Mouse (Mus musculus) lung, embryonic 16.5 days (tissue): Measurements from ENCODE around the gene Trp53. TPM values are rescaled to one million over a fixed set of nuclear protein-coding genes. Genes with fewer than 3 reads are reported as not detected.

Source experiments
- ATAC-seq: fragments of 200-750 bp; cut with Nextera tagmentation; 2 replicates; pipeline ENCODE4 v1.8.0; 2017; ENCODE audit warnings: low read depth, mild to moderate bottlenecking, moderate library complexity
- H3K27ac ChIP-seq: fragments of 300-500 bp; sonication (generic); 2 replicates; pipeline ENCODE4 v1.5.1; 2014; ENCODE audit warnings: mild to moderate bottlenecking, control low read depth, low read length
- H3K27me3 ChIP-seq: fragments of 300-500 bp; sonication (generic); 2 replicates; pipeline ENCODE4 v1.6.1; 2014; ENCODE audit warnings: low read depth, low read length, mixed read lengths; ENCODE audit not compliant: control insufficient read depth, insufficient read depth
- H3K36me3 ChIP-seq: fragments of 300-500 bp; sonication (generic); 2 replicates; pipeline ENCODE4 v1.6.1; 2014; ENCODE audit warnings: low read length; ENCODE audit not compliant: control insufficient read depth, insufficient read depth
- H3K4me1 ChIP-seq: fragments of 300-500 bp; sonication (generic); replicated peaks from 2 replicates; pipeline ENCODE4 v1.6.1; 2014; ENCODE audit warnings: low read length, mixed read lengths; ENCODE audit not compliant: control insufficient read depth, insufficient read depth
- H3K4me2 ChIP-seq: fragments of 300-500 bp; sonication (generic); 2 replicates; pipeline ENCODE4 v1.6.1; 2014; ENCODE audit warnings: low read depth, low read length, control low read depth
- H3K4me3 ChIP-seq: fragments of 300-500 bp; sonication (generic); 2 replicates; pipeline ENCODE4 v1.5.1; 2014; ENCODE audit warnings: mild to moderate bottlenecking, low read length, control low read depth
- H3K9ac ChIP-seq: fragments of 300-500 bp; sonication (generic); 2 replicates; pipeline ENCODE4 v1.6.1; 2014; ENCODE audit warnings: low read length, control low read depth
- H3K9me3 ChIP-seq: fragments of 300-500 bp; sonication (generic); 2 replicates; pipeline ENCODE4 v1.6.1; 2016; ENCODE audit warnings: low read length; ENCODE audit not compliant: control insufficient read depth
- WGBS: fragments of 180-500 bp; shearing (Covaris S2); extraction: QIAGEN DNeasy Blood & Tissue Kit; methylation state at CpG from one replicate; pipeline ENCODE4 v1.1.7; 2014; 5-methylcytosine and 5-hydroxymethylcytosine counted together
- polyA plus RNA-seq: library from polyadenylated mRNA; unstranded; fragments of >200 nt; fragmentation: Nextera tagmentation; extraction: Ambion mirVana; gene quantifications from 2 replicates; pipeline ENCODE4 v1.2.1, GENCODE M21; 2015

Trp53 gene
- polyA plus RNA-seq, 1 experiment from 2014 or later, result 154 TPM

DNA sequence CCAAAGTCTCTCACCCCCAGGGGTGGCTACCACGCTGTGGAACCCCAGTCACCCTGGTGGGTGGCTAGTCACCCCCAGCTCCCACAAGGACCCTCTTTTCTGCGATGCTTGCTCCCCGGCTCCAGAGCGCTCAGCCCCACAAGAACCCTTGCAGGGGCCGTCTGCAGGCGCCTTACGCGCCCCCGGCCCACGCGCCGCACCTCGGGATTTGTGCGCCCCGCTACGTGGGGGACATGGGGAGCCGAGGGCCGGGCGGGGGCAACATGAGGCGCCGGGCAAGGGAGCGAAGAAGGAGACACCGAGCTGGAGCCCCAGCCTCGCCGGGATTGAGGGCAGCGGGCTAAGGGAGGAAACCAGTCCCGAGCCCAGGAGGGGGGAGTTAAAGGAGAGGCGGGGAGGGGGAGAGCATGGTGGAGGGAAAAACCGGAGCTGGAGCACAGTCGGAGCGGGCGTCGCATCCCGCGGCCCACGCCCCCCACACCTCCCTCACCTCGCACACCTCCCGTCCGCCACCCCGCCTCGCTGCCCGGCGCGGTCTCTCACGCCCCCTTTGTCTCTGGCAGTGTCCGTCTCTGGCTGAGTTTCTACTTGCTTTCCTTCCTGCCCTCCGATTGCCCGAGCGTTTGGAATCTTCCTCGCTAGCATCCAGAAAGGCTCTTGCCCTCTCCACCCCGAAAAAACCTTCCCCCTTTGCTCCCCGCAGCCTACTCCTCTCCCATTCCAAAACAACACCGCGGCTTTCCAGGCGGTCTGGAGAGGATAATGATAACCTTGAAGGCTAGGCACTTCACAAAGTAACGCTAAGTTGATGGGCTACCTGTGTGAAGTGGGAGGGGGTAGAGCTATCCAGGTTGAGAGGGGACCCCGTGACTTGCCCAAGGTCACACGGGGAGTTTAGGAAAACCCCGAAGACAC lies 20.1 kb upstream of the Trp53 start, which contains the start of gene Efnb3:
TSS of gene Efnb3 (minus strand) at position 355 of the 915 bp plus-strand sequence.
- Histone ChIP-seq H3K4me3 (peak within 1 kb of the TSS; percentile 61), H3K9me3 (no peaks in the 10 kb centered on the region), H3K27me3 (no peaks in the 10 kb centered on the region), H3K9ac (peak within 1 kb of the TSS; percentile 78), H3K4me1 (peaks cover 15% of the 10 kb centered on the region), H3K36me3 (peaks cover 6% of the 10 kb centered on the region; the same call in 1 of the 2 replicates), H3K27ac (no peak within 1 kb of the TSS), H3K4me2 (peak within 1 kb of the TSS; percentile 99)
- peak; percentile 64 for ATAC-seq
- 1% methylated on average over 39 of the region's 59 CpGs for WGBS

DNA sequence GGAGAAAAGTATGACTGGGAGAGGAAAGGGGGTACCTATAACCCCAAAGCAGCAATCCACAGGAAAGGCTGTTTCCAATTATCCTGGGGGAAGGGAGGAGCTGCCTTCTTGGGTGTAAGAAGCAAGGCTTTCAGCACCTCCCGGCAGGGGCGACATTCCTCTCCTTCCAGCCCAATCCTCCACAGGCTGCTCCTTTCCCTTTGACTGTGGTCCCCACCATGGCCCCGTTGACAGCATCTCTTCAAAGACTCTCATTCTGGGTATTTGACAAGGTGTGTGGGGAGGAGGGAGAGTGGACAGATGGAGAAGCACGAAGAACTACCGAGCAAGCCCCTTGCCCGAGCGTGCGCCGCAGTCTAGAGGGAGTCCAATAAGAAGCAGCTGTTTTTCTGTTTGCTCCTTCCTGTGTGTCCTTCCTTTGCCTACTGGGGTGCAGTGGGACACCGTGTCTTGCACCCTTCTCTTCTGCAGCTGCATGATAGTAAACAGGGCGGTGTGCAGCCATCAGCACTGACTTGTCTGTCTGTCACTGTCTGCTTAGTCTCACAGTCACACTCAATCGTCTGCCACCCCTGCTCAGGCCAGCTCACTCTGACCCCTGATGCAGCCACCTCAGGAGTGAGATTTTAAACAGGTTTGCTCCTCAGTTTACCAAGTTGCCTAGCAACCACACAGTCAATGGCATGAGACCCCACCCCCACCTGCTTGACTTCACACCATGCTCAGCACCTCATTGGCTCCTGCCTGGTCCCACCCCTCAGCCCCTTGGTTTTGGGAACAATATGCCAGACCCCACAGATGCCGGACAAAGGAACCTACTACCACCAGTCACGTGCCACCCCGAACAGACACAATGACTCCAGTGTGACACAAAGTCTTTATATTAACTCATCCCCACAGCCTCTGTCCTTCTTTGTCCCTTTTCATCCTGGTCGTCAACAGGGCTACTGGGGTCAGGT lies 19.0 kb upstream of the Trp53 start:
- no peak; the same call in 1 of the 2 replicates for ATAC-seq
- Histone ChIP-seq H3K4me2 (no peak overlapping the region), H3K4me1 (peaks cover 15% of the 10 kb centered on the region), H3K27me3 (no peaks in the 10 kb centered on the region), H3K9me3 (no peaks in the 10 kb centered on the region), H3K27ac (no peak overlapping the region), H3K36me3 (peaks cover 6% of the 10 kb centered on the region; the same call in 1 of the 2 replicates), H3K4me3 (no peak overlapping the region), H3K9ac (no peak overlapping the region)
- WGBS, result 44% methylated on average over 16 of the region's 16 CpGs

DNA sequence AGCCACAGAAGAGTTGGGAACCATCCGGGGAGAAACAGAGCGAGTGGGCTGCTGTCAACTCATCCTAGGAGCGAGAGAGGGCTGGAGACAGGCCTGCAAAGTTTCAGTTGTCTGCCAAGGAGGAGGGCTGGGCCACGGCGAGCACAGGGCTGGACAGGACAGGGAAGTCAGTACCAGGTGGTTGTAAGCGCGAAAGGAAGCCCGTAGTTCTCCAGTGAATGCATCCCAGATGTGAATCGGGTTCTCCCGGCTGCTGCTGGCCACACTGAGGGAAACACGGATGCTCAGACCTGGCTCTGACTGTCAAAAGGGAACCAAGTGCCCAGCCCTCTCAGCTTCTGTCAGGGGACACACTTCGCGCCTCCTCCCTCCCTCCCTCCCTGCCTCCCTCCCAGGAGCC lies 16.8 kb upstream of the Trp53 start:
- Histone ChIP-seq H3K4me2 (no peak overlapping the region), H3K9me3 (no peaks in the 10 kb centered on the region), H3K9ac (no peak overlapping the region), H3K4me1 (peaks cover 15% of the 10 kb centered on the region), H3K36me3 (peaks cover 8% of the 10 kb centered on the region; the same call in 1 of the 2 replicates), H3K27ac (no peak overlapping the region), H3K4me3 (no peak overlapping the region), H3K27me3 (no peaks in the 10 kb centered on the region)
- ATAC-seq, result no peak
- 76% methylated on average over 13 of the region's 13 CpGs for WGBS

DNA sequence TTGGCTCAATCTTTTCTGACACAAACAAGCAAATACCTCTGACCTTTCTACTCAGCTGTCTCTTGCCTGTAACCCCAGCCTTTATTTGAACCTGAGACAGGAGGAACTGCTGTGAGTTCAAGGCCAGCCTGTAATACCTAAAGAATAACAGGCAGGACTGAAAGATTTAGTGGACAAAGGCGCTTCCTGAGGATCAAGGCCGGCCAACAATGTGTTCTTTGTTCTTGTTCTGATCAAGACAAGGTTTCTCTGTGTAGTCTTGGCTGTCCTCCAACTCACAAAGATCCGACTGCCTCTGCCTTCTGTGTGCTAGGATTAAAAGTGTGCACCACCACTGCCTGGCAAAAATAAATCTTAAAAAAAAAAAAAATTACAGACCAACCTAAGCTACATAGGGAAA lies 15.8 kb upstream of the Trp53 start:
- H3K4me3 ChIP-seq, result no peak overlapping the region
- H3K9me3 ChIP-seq, result no peaks in the 10 kb centered on the region
- no peak overlapping the region for H3K9ac ChIP-seq
- WGBS, result 48% methylated on average over 3 of the region's 3 CpGs
- H3K4me1 ChIP-seq, result peaks cover 6% of the 10 kb centered on the region
- H3K36me3 ChIP-seq, result peaks cover 8% of the 10 kb centered on the region; the same call in 1 of the 2 replicates
- H3K27ac ChIP-seq, result no peak overlapping the region
- H3K27me3 ChIP-seq, result no peaks in the 10 kb centered on the region
- ATAC-seq, result no peak
- H3K4me2 ChIP-seq, result no peak overlapping the region

DNA sequence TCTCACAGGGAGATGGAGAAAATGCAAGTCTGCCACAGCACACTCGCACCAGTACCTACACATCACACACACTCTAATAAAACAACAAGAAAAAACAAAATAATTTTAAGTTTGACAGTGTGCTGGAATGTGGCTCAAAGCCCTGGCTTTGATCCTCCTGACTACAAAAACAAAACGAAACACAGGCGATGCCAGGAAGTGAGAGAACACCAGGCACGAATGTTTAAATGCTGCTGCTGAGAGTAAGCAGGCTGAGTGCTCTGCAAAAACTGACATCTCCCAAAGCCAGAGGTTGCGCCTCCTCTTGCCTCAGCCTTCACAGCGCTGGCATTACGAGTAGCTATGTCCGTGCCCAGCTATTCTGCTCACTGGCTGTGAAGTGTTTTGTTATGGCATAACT lies 15.0 kb upstream of the Trp53 start:
- Histone ChIP-seq H3K4me1 (no peaks in the 10 kb centered on the region; the same call in 1 of the 2 replicates), H3K27ac (no peak overlapping the region), H3K9ac (no peak overlapping the region), H3K36me3 (peaks cover 14% of the 10 kb centered on the region; the same call in 1 of the 2 replicates), H3K4me3 (no peak overlapping the region), H3K4me2 (no peak overlapping the region), H3K27me3 (no peaks in the 10 kb centered on the region), H3K9me3 (no peaks in the 10 kb centered on the region)
- WGBS, result 45% methylated on average over 8 of the region's 8 CpGs
- peak; percentile 34; the same call in 1 of the 2 replicates for ATAC-seq

DNA sequence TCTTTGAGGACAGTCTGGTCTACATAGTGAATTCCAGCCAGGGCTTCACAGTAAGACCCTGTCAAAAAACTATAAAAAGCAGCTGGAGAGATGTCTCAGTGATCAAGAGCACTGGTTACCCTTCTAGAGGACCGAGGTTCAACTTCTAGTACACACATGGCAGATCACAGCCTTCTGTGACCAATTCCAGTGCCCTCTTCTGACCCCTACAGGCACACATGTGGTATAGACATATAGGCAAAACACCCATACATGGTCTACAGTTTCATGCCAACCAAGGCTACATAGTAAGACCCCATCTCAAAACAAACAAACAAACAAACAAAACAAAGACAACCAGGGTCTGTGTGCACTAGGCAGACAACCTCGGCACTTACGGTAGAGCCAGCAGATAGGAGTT lies 4.9 kb upstream of the Trp53 start:
- H3K9ac ChIP-seq, result no peak overlapping the region
- peaks cover 15% of the 10 kb centered on the region for H3K4me1 ChIP-seq
- H3K9me3 ChIP-seq, result no peaks in the 10 kb centered on the region
- WGBS, result 50% methylated on average over 3 of the region's 3 CpGs
- no peak overlapping the region for H3K4me3 ChIP-seq
- H3K27ac ChIP-seq, result no peak overlapping the region
- no peak overlapping the region for H3K4me2 ChIP-seq
- H3K27me3 ChIP-seq, result no peaks in the 10 kb centered on the region
- no peak for ATAC-seq
- H3K36me3 ChIP-seq, result peaks cover 9% of the 10 kb centered on the region

DNA sequence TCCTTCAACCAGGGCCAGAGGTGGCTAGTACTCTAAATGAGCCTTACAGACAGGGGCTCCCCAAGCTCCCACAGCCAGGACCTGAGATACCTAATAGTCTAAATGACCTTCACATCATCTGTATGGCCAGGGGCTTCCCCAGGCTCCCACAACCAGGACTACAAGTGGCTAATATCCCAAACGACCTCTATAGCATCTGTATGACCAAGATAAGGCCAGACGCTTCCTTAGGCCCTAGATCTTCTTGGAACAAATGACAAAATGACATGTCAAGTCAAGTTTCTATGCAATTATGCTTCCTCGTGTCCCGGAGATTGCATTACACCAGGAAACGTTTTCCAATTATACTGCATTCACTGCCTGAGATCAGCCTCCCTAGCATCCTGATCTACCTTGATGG lies 3.9 kb upstream of the Trp53 start:
- Histone ChIP-seq H3K9ac (no peak overlapping the region), H3K27ac (no peak overlapping the region), H3K9me3 (no peaks in the 10 kb centered on the region), H3K4me2 (no peak overlapping the region), H3K4me1 (peaks cover 15% of the 10 kb centered on the region), H3K36me3 (no peaks in the 10 kb centered on the region), H3K27me3 (no peaks in the 10 kb centered on the region), H3K4me3 (no peak overlapping the region)
- WGBS, result 69% methylated on average over 5 of the region's 5 CpGs
- ATAC-seq, result no peak

DNA sequence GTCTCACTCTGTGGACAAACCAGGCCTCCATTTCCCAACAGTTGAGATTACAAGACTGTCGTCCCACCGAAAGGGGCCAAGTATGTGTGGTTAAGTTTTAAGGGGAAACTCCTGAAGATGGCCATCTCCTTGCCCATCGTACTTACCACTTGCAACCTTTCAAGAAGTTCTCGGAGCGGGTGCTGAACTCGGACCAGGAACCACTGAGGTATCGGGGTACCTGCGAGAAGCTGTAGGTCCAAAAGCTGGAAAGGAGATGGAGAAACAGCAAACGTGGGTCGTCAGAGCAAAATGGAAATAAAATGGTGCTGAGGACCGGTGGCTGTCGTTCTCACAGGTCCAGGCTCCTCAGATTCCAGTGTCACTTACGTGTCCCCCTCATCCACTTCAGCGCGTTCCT lies 1.9 kb upstream of the Trp53 start:
- no peak for ATAC-seq
- H3K27ac ChIP-seq, result no peak overlapping the region; the same call in 1 of the 2 replicates
- peaks cover 21% of the 10 kb centered on the region for H3K4me1 ChIP-seq
- H3K27me3 ChIP-seq, result no peaks in the 10 kb centered on the region
- 8% methylated on average over 15 of the region's 15 CpGs for WGBS
- H3K4me3 ChIP-seq, result peak overlapping the region; percentile 80
- no peaks in the 10 kb centered on the region for H3K36me3 ChIP-seq
- no peaks in the 10 kb centered on the region for H3K9me3 ChIP-seq
- peak overlapping the region; percentile 87 for H3K4me2 ChIP-seq
- peak overlapping the region; percentile 81 for H3K9ac ChIP-seq
